Mouse (Mus musculus): ENCODE data around the gene C8a.

Gene C8a

GRCm38 (mm10) chr4:104769602-104770001 lies 106.6 kb downstream of the C8a start:
- in situ Hi-C loops (cut with MboI, MseI), result no loop called here

- in situ Hi-C loops (cut with MboI, MseI), result no loop called here
These were observed 108.0 kb downstream of the C8a start for GRCm38 (mm10) chr4:104768190-104768589.

GRCm38 (mm10) chr4:104766065-104766464 lies 110.1 kb downstream of the C8a start, which contains the start of gene C8b:
TSS of gene C8b (plus strand) at chr4:104766317.
- in situ Hi-C loops (cut with MboI, MseI), result no loop called here
